10 mouse cellular contexts compared by ENCODE assay signal in genomic region chr3:96328730-96329387, GRCm38 (mm10). TPM values are rescaled to one million over a fixed set of nuclear protein-coding genes. Genes with fewer than 3 reads are reported as not detected.
DNase-seq lines count a peak whose midpoint lies in the region; ATAC-seq and TF ChIP-seq lines count a peak whose summit lies in the region.
"Had no signal": no experiment of that assay in that cellular context is flagged by ENCODE, and none has a peak within 500 bp of the region (broad histone marks: within the 10 kb centered on the region; RNA-seq: fewer than 3 reads in every experiment).

No protein-coding gene starts in this region.

- in situ Hi-C loops in ES-E14 (cut with MboI; ENCODE audit: low sequenced_read_pairs in 2 of 2, unreplicated experiment in 2 of 2): loop anchor here (10.0 to 25.0 kb wide), 2 partner anchors 66 to 108 kb away; no protein-coding TSS in a partner anchor

- peaks cover 80% of the 10 kb centered on the region for H3K27me3 ChIP-seq in hindbrain, embryonic 10.5 days (ENCODE audit: insufficient read depth, poor library complexity, severe bottlenecking)
- peaks cover 97% of the 10 kb centered on the region for H3K27me3 ChIP-seq in hindbrain, embryonic 14.5 days (ENCODE audit: control insufficient read depth, insufficient read depth, low read length)
- peaks cover 60% of the 10 kb centered on the region for H3K27me3 ChIP-seq in embryonic facial prominence, embryonic 12.5 days
- H3K27me3 ChIP-seq in liver, embryonic 14.5 days (ENCODE audit: control insufficient read depth, insufficient read depth, low read length): peaks cover 44% of the 10 kb centered on the region

- peak overlapping the region; percentile 55 for H3K4me3 ChIP-seq in hindbrain, embryonic 10.5 days
- no peak overlapping the region for H3K4me3 ChIP-seq in hindbrain, embryonic 14.5 days (replicated peaks; ENCODE audit: low read length)
- H3K4me3 ChIP-seq in ES-E14 (ENCODE audit: insufficient read depth in 1 of 2, low read depth in 1 of 2, low read length in 2 of 2, poor library complexity in 1 of 2, severe bottlenecking in 1 of 2): peak overlapping the region; percentile 0 to 13; a peak in 3 of 4 replicates
- no peak overlapping the region for H3K4me3 ChIP-seq in embryonic facial prominence, embryonic 12.5 days
- 0 out of 4 replicates have a peak overlapping the region, but pooled peaks of 1 of the 2 experiments have one; percentile 13 for H3K4me3 ChIP-seq in liver, embryonic 14.5 days (ENCODE audit: insufficient read depth in 1 of 2, low read depth in 2 of 2, low read length in 2 of 2)

- H3K4me1 ChIP-seq in hindbrain, embryonic 10.5 days (replicated peaks): peaks cover 28% of the 10 kb centered on the region
- H3K4me1 ChIP-seq in hindbrain, embryonic 14.5 days (replicated peaks; ENCODE audit: control insufficient read depth, insufficient read depth, low read length): 0 out of 2 replicates have a peak, but pooled peaks cover 4% of the 10 kb centered on the region
- H3K4me1 ChIP-seq in ES-E14 (ENCODE audit: control insufficient read depth in 2 of 2, insufficient read depth in 2 of 2, low read length in 2 of 2, poor library complexity in 1 of 2): peaks cover 0 to 19% of the 10 kb centered on the region in 2 experiments; a peak in 2 of 4 replicates
- peaks cover 4% of the 10 kb centered on the region; the same call in 1 of the 2 replicates for H3K4me1 ChIP-seq in embryonic facial prominence, embryonic 12.5 days
- peaks cover 0 to 14% of the 10 kb centered on the region in 2 experiments; a peak in 3 of 4 replicates for H3K4me1 ChIP-seq in liver, embryonic 14.5 days (replicated peaks; ENCODE audit: control insufficient read depth in 2 of 2, insufficient read depth in 2 of 2, low read length in 1 of 2)

- no peak overlapping the region for H3K9ac ChIP-seq in hindbrain, embryonic 14.5 days
- peak overlapping the region; percentile 22 for H3K9ac ChIP-seq in ES-E14 (ENCODE audit: insufficient read depth, low read depth, low read length, poor library complexity, severe bottlenecking)
- no peak overlapping the region for H3K9ac ChIP-seq in embryonic facial prominence, embryonic 12.5 days
- no peak overlapping the region for H3K9ac ChIP-seq in liver, embryonic 14.5 days (replicated peaks)

- H3K9me3 ChIP-seq in hindbrain, embryonic 10.5 days: no peaks in the 10 kb centered on the region
- no peaks in the 10 kb centered on the region for H3K9me3 ChIP-seq in hindbrain, embryonic 14.5 days (ENCODE audit: control insufficient read depth, low read length)
- no peaks in the 10 kb centered on the region for H3K9me3 ChIP-seq in ES-E14 (ENCODE audit: control insufficient read depth, insufficient read depth, low read depth, low read length)
- H3K9me3 ChIP-seq in embryonic facial prominence, embryonic 12.5 days: no peaks in the 10 kb centered on the region
- no peaks in the 10 kb centered on the region for H3K9me3 ChIP-seq in liver, embryonic 14.5 days (ENCODE audit: control insufficient read depth, low read length)

- 18% methylated on average over 15 of the region's 15 CpGs for WGBS in hindbrain, embryonic 10.5 days
- WGBS in hindbrain, embryonic 14.5 days: 19% methylated on average over 15 of the region's 15 CpGs
- 15% methylated on average over 15 of the region's 15 CpGs for WGBS in embryonic facial prominence, embryonic 12.5 days
- WGBS in liver, embryonic 14.5 days (ENCODE audit: insufficient replicate concordance): 8% methylated on average over 15 of the region's 15 CpGs

- TF ChIP-seq EP300 in liver, embryonic 14.5 days (IDR thresholded peaks at IDR 0.05; ENCODE audit: low read depth): no peak

- no peak for TF ChIP-seq CTCF in liver, embryonic 14.5 days (IDR thresholded peaks at IDR 0.05; ENCODE audit: low read depth)

- no peak overlapping the region for H3K4me2 ChIP-seq in hindbrain, embryonic 14.5 days (replicated peaks)
- H3K4me2 ChIP-seq in embryonic facial prominence, embryonic 12.5 days (replicated peaks): 0 out of 2 replicates have a peak overlapping the region, but pooled peaks have one; percentile 66
- peak overlapping the region; percentile 65 for H3K4me2 ChIP-seq in liver, embryonic 14.5 days (ENCODE audit: low read depth)

- no peaks in the 10 kb centered on the region for H3K36me3 ChIP-seq in hindbrain, embryonic 10.5 days
- H3K36me3 ChIP-seq in hindbrain, embryonic 14.5 days (replicated peaks; ENCODE audit: control insufficient read depth, insufficient read depth): no peaks in the 10 kb centered on the region
- no peaks in the 10 kb centered on the region for H3K36me3 ChIP-seq in ES-E14 (ENCODE audit: control insufficient read depth, insufficient read depth, low read length, poor library complexity, severe bottlenecking)
- H3K36me3 ChIP-seq in embryonic facial prominence, embryonic 12.5 days: no peaks in the 10 kb centered on the region
- no peaks in the 10 kb centered on the region for H3K36me3 ChIP-seq in liver, embryonic 14.5 days (replicated peaks; ENCODE audit: control insufficient read depth, insufficient read depth, low read depth)

- ATAC-seq in hindbrain, embryonic 14.5 days (ENCODE audit: low FRiP score): no peak
- no peak for ATAC-seq in embryonic facial prominence, embryonic 12.5 days (ENCODE audit: insufficient number of reproducible peaks, insufficient read depth, low FRiP score, low TSS enrichment)
- no peak for ATAC-seq in liver, embryonic 14.5 days (ENCODE audit: insufficient read depth)

- peak; percentile 45 for DNase-seq in hindbrain, embryonic 10.5 days (ENCODE audit: low spot score)
- no peak for DNase-seq in hindbrain, embryonic 14.5 days (ENCODE audit: low spot score)
- DNase-seq in ES-E14 (ENCODE audit: low read depth, low spot score): peak; percentile 94
- peak in 1 of 3 experiments; percentile 34 for DNase-seq in liver, embryonic 14.5 days (ENCODE audit: low read depth in 3 of 3, low spot score in 3 of 3)
- no peak for DNase-seq in layer of hippocampus, adult 9-10 months (ENCODE audit: low spot score)
- no peak for DNase-seq in cerebellum, postnatal 25 days
- no peak for DNase-seq in urinary bladder, postnatal 4 days (ENCODE audit: low spot score in 2 of 2)
- DNase-seq: cerebellum, adult 11-12 months; left cerebral cortex, postnatal 4 days had no signal

- no peak overlapping the region for H3K27ac ChIP-seq in hindbrain, embryonic 10.5 days
- H3K27ac ChIP-seq in hindbrain, embryonic 14.5 days: no peak overlapping the region
- H3K27ac ChIP-seq in ES-E14 (ENCODE audit: insufficient read depth, low read depth, low read length, poor library complexity, severe bottlenecking): peak overlapping the region; percentile 61
- H3K27ac ChIP-seq in embryonic facial prominence, embryonic 12.5 days: no peak overlapping the region
- H3K27ac ChIP-seq in liver, embryonic 14.5 days: no peak overlapping the region

TF ChIP-seq in ES-E14, 5 proteins besides CTCF, POLR2A, EP300 and RAD21:
- TF ChIP-seq CHD2 (IDR thresholded peaks at IDR 0.05; ENCODE audit: low read depth, low read length): no peak
- TF ChIP-seq ZNF384 (IDR thresholded peaks at IDR 0.05; ENCODE audit: low read depth, low read length): no peak
- TF ChIP-seq MAFK (IDR thresholded peaks at IDR 0.05; ENCODE audit: insufficient read depth, low read depth, low read length): no peak
- no peak for TF ChIP-seq HCFC1 (IDR thresholded peaks at IDR 0.05; ENCODE audit: borderline replicate concordance, insufficient read depth, low read length)
- TF ChIP-seq ZC3H11A (IDR thresholded peaks at IDR 0.05; ENCODE audit: borderline replicate concordance, low read depth, low read length): no peak
TF ChIP-seq in ES-E14: peak in this region for 0.

RNA-seq across cellular contexts. Expression of gene Fcgr1, which starts 35.1 kb away (rescaled TPM):
- 1.7 and 1.9 TPM in 2 replicates for polyA plus RNA-seq in hindbrain, embryonic 10.5 days (2016; fragmentation: Nextera tagmentation; extraction: Ambion mirVana)
- polyA plus RNA-seq in hindbrain, embryonic 14.5 days (2014; fragmentation: Nextera tagmentation; extraction: Ambion mirVana): 1.8 and 3.1 TPM in 2 replicates
- total RNA-seq in ES-E14 (2012; rRNA removed): not detected in 2 replicates
- 0.84 and 1.6 TPM in 2 replicates for polyA plus RNA-seq in embryonic facial prominence, embryonic 12.5 days (2016; fragmentation: Nextera tagmentation; extraction: Ambion mirVana)
- 2.8 and 3.3 TPM in 2 replicates for polyA plus RNA-seq in liver, embryonic 14.5 days (2012; rRNA removed)
- polyA plus RNA-seq in liver, embryonic 14.5 days (2014; fragmentation: Nextera tagmentation; extraction: Ambion mirVana): 4.8 and 5.6 TPM in 2 replicates

RNA-seq across cellular contexts. Expression of gene Hist2h2bb, which starts 59.3 kb away (rescaled TPM):
- 9.4 and 9.7 TPM in 2 replicates for polyA plus RNA-seq in hindbrain, embryonic 10.5 days (2016; fragmentation: Nextera tagmentation; extraction: Ambion mirVana)
- polyA plus RNA-seq in hindbrain, embryonic 14.5 days (2014; fragmentation: Nextera tagmentation; extraction: Ambion mirVana): 4.1 and 4.7 TPM in 2 replicates
- total RNA-seq in ES-E14 (2012; rRNA removed): 1,985 and 2,453 TPM in 2 replicates
- 22.1 and 22.4 TPM in 2 replicates for polyA plus RNA-seq in embryonic facial prominence, embryonic 12.5 days (2016; fragmentation: Nextera tagmentation; extraction: Ambion mirVana)
- 9.5 and 16.9 TPM in 2 replicates for polyA plus RNA-seq in liver, embryonic 14.5 days (2012; rRNA removed)
- polyA plus RNA-seq in liver, embryonic 14.5 days (2014; fragmentation: Nextera tagmentation; extraction: Ambion mirVana): 23.3 and 24.5 TPM in 2 replicates

Comparison
In these comparisons a context has a peak if more than half of its experiments do, and no peak if none do; other contexts are left out.
1. DNase-seq: peak in hindbrain, embryonic 10.5 days (single experiment) and ES-E14 (single experiment); none in hindbrain, embryonic 14.5 days (single experiment), layer of hippocampus, adult 9-10 months (single experiment), cerebellum, postnatal 25 days (0 of 2) and urinary bladder, postnatal 4 days (0 of 2).
2. H3K4me3 ChIP-seq: peak in hindbrain, embryonic 10.5 days (single experiment) and ES-E14 (2 of 2); none in hindbrain, embryonic 14.5 days (single experiment) and embryonic facial prominence, embryonic 12.5 days (single experiment).